Mouse (Mus musculus): Measurements from ENCODE around the gene Proser3. TPM values are rescaled to one million over a fixed set of nuclear protein-coding genes. Genes with fewer than 3 reads are reported as not detected.
A peak's percentile ranks its signal among the peaks of the same experiment; 100 is the strongest.

The Proser3 gene
- polyA plus RNA-seq, 1 experiment from 2014 or later, result 12.6 TPM

DNA sequence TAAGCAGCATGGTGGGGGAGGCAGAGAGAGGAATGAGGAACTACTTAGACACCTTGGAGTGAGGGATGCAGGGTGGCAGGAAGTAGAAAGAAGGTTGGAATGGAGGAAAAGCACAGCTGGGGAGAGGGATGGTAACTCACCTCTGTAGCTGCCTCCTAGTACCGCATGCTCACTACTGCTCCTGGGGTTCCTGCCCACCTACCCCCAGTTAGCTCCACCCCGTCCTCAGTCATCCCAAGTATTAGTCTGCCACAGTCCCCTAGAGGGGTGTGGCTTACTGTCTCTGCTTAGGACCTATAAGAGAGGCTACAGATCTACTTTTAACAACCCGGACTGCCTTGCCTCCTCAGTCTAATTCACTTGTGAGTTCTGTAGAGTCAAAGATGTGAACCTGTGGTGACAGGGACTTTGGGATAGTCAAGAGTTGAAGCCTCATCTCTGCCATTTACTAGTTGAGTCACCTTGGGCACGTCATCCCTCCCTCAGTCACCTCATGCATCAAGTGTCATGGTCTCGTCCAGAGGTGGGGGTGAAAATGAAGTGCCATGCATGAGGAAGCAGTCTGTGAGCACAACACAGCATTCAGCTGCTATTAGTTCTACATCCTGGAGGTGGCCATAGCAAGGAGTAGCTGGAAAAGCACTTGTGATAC, 40.8 kb upstream of the Proser3 start:
- Histone ChIP-seq H3K4me2 (ENCODE audit: low read depth, low read length) (no peak overlapping the region), H3K9me3 (replicated peaks; ENCODE audit: control insufficient read depth, low read length) (no peaks in the 10 kb centered on the region), H3K9ac (ENCODE audit: low read length) (no peak overlapping the region), H3K27me3 (ENCODE audit: control insufficient read depth, insufficient read depth, low read length) (no peaks in the 10 kb centered on the region), H3K4me3 (replicated peaks; ENCODE audit: low read length) (no peak overlapping the region), H3K4me1 (ENCODE audit: control insufficient read depth, insufficient read depth, low read length) (peaks cover 4% of the 10 kb centered on the region; the same call in 1 of the 2 replicates), H3K36me3 (ENCODE audit: control insufficient read depth, insufficient read depth, low read length) (no peaks in the 10 kb centered on the region), H3K27ac (ENCODE audit: low read length) (no peak overlapping the region)
- WGBS, result 46% methylated on average over 5 of the region's 5 CpGs
- no peak for ATAC-seq (ENCODE audit: insufficient read depth, low FRiP score)

- Histone ChIP-seq H3K27ac (ENCODE audit: low read length) (no peak overlapping the region), H3K9me3 (replicated peaks; ENCODE audit: control insufficient read depth, low read length) (no peaks in the 10 kb centered on the region), H3K9ac (ENCODE audit: low read length) (no peak overlapping the region), H3K36me3 (ENCODE audit: control insufficient read depth, insufficient read depth, low read length) (no peaks in the 10 kb centered on the region), H3K4me3 (replicated peaks; ENCODE audit: low read length) (no peak overlapping the region), H3K4me2 (ENCODE audit: low read depth, low read length) (no peak overlapping the region), H3K4me1 (ENCODE audit: control insufficient read depth, insufficient read depth, low read length) (peaks cover 15% of the 10 kb centered on the region), H3K27me3 (ENCODE audit: control insufficient read depth, insufficient read depth, low read length) (no peaks in the 10 kb centered on the region)
- no peak for ATAC-seq (ENCODE audit: insufficient read depth, low FRiP score)
- WGBS, result 72% methylated on average over 4 of the region's 4 CpGs
Observed at GRCm38 (mm10) chr7:30591605-30591951, 39.5 kb upstream of the Proser3 start.

GRCm38 (mm10) chr7:30590927-30591604, 39.0 kb upstream of the Proser3 start:
- no peak for ATAC-seq (ENCODE audit: insufficient read depth, low FRiP score)
- WGBS, result 83% methylated on average over 9 of the region's 9 CpGs
- no peak overlapping the region for H3K4me2 ChIP-seq (ENCODE audit: low read depth, low read length)
- no peak overlapping the region for H3K27ac ChIP-seq (ENCODE audit: low read length)
- H3K27me3 ChIP-seq (ENCODE audit: control insufficient read depth, insufficient read depth, low read length), result no peaks in the 10 kb centered on the region
- H3K9me3 ChIP-seq (replicated peaks; ENCODE audit: control insufficient read depth, low read length), result no peaks in the 10 kb centered on the region
- H3K4me1 ChIP-seq (ENCODE audit: control insufficient read depth, insufficient read depth, low read length), result peaks cover 15% of the 10 kb centered on the region
- no peak overlapping the region for H3K4me3 ChIP-seq (replicated peaks; ENCODE audit: low read length)
- H3K36me3 ChIP-seq (ENCODE audit: control insufficient read depth, insufficient read depth, low read length), result 0 out of 2 replicates have a peak, but pooled peaks cover 4% of the 10 kb centered on the region
- H3K9ac ChIP-seq (ENCODE audit: low read length), result no peak overlapping the region

GRCm38 (mm10) chr7:30589435-30590301, 37.6 kb upstream of the Proser3 start:
- peak overlapping the region; percentile 100 for H3K9ac ChIP-seq (ENCODE audit: low read length)

GRCm38 (mm10) chr7:30588676-30589434, 36.8 kb upstream of the Proser3 start, which contains the start of gene Kmt2b:
Gene Kmt2b (minus strand): TSS chr7:30588726.
- 0% methylated on average over 61 of the region's 68 CpGs for WGBS
- Histone ChIP-seq H3K27ac (ENCODE audit: low read length) (peak within 1 kb of the TSS; percentile 95), H3K9ac (ENCODE audit: low read length) (peak within 1 kb of the TSS; percentile 100)

More at GRCm38 (mm10) chr7:30589435-30590301, 37.6 kb upstream of the Proser3 start:
- peaks cover 15% of the 10 kb centered on the region for H3K4me1 ChIP-seq (ENCODE audit: control insufficient read depth, insufficient read depth, low read length)
- peak; percentile 58 for ATAC-seq (ENCODE audit: insufficient read depth, low FRiP score)
- no peaks in the 10 kb centered on the region for H3K9me3 ChIP-seq (replicated peaks; ENCODE audit: control insufficient read depth, low read length)
- H3K4me3 ChIP-seq (replicated peaks; ENCODE audit: low read length), result peak overlapping the region; percentile 100
- H3K27me3 ChIP-seq (ENCODE audit: control insufficient read depth, insufficient read depth, low read length), result no peaks in the 10 kb centered on the region
- peak overlapping the region; percentile 95 for H3K27ac ChIP-seq (ENCODE audit: low read length)
- peaks cover 18% of the 10 kb centered on the region for H3K36me3 ChIP-seq (ENCODE audit: control insufficient read depth, insufficient read depth, low read length)
- peak overlapping the region; percentile 76 for H3K4me2 ChIP-seq (ENCODE audit: low read depth, low read length)
- 24% methylated on average over 40 of the region's 40 CpGs for WGBS

DNA sequence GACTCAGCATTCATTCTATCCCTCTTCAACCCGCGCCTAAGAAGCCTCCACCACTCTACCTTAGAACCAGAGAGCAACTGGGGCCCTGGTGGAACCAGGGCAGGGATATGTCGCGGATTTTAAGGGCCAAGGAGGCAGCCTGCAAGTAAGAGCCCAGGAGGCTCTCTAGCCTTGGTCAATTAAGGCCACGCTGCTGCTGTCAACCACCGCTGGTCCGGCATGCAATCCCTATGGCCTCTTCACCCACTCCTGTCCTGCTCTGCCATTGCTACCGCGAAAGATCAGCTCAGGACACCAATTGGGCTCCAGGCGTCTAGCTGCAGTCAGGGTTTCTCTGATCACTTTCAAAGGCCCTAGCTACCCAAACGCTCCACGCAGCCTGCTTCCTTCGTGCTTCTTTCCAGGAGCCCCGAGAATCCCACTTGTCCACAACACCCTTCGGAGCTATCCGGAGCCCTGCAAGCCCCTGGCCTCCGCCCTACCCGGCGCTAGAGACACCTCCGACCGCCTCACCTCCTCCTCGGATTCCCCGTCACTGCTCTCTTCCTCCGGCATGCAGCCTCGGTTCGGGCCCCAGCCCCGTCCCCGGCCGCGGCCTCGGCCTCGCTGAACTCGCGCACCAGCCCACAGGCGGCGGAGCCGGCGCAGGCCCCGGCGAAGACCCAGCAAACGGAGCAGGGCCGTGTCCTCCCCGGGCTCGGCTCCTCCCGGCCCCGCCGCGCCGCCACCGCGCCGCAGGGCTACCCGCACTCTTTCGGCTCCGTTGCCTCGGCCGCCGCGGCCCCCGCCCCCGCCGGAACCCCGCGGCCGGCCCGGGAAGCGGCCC, 36.0 kb upstream of the Proser3 start:
- peak overlapping the region; percentile 100 for H3K9ac ChIP-seq (ENCODE audit: low read length)
- peak; percentile 6; the same call in 1 of the 2 replicates for ATAC-seq (ENCODE audit: insufficient read depth, low FRiP score)
- H3K4me1 ChIP-seq (ENCODE audit: control insufficient read depth, insufficient read depth, low read length), result peaks cover 15% of the 10 kb centered on the region
- peak overlapping the region; percentile 89 for H3K4me2 ChIP-seq (ENCODE audit: low read depth, low read length)
- H3K27me3 ChIP-seq (ENCODE audit: control insufficient read depth, insufficient read depth, low read length), result no peaks in the 10 kb centered on the region
- H3K36me3 ChIP-seq (ENCODE audit: control insufficient read depth, insufficient read depth, low read length), result peaks cover 33% of the 10 kb centered on the region
- no peaks in the 10 kb centered on the region for H3K9me3 ChIP-seq (replicated peaks; ENCODE audit: control insufficient read depth, low read length)
- WGBS, result under 1% methylated on average over 47 of the region's 67 CpGs
- H3K4me3 ChIP-seq (replicated peaks; ENCODE audit: low read length), result peak overlapping the region; percentile 100
- H3K27ac ChIP-seq (ENCODE audit: low read length), result peak overlapping the region; percentile 95

More at GRCm38 (mm10) chr7:30588676-30589434, 36.8 kb upstream of the Proser3 start, which contains the start of gene Kmt2b:
- peaks cover 15% of the 10 kb centered on the region for H3K4me1 ChIP-seq (ENCODE audit: control insufficient read depth, insufficient read depth, low read length)
- ATAC-seq (ENCODE audit: insufficient read depth, low FRiP score), result peak; percentile 96
- H3K4me3 ChIP-seq (replicated peaks; ENCODE audit: low read length), result peak within 1 kb of the TSS; percentile 100
- H3K9me3 ChIP-seq (replicated peaks; ENCODE audit: control insufficient read depth, low read length), result no peaks in the 10 kb centered on the region
- peak within 1 kb of the TSS; percentile 89 for H3K4me2 ChIP-seq (ENCODE audit: low read depth, low read length)
- no peaks in the 10 kb centered on the region for H3K27me3 ChIP-seq (ENCODE audit: control insufficient read depth, insufficient read depth, low read length)
- H3K36me3 ChIP-seq (ENCODE audit: control insufficient read depth, insufficient read depth, low read length), result peaks cover 25% of the 10 kb centered on the region

DNA sequence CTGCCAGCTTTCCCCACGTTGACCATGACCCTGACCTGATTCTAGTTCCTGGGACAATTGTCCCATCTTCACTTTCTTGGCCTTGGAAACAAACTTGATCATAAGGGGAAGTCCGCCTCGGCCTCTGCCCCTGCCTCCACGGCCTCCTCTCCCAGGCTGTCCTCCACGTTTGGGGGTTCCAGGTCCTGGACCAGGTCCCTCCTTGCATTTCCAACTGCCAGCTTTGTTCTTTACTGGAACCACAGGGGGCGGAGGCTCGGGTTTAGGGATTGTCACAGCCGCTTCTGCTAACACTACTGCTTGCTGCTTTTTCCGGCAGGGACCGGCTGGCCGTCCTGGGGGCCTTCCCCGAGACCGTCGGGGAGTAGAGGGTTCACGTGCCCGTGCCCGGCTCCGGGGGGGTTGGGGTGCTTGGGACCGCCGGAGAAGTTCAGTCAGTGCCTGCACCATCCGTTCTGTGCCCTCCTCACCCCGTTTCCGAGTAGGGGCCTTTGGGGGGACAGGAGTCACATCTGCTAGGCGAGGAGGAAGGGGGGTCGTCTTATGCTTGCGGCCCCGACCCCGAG, 34.4 kb upstream of the Proser3 start:
- H3K4me1 ChIP-seq (ENCODE audit: control insufficient read depth, insufficient read depth, low read length), result peaks cover 15% of the 10 kb centered on the region
- no peak for ATAC-seq (ENCODE audit: insufficient read depth, low FRiP score)
- 0 out of 2 replicates have a peak overlapping the region, but pooled peaks have one; percentile 100 for H3K4me3 ChIP-seq (replicated peaks; ENCODE audit: low read length)
- H3K27ac ChIP-seq (ENCODE audit: low read length), result no peak overlapping the region
- no peaks in the 10 kb centered on the region for H3K27me3 ChIP-seq (ENCODE audit: control insufficient read depth, insufficient read depth, low read length)
- no peak overlapping the region for H3K4me2 ChIP-seq (ENCODE audit: low read depth, low read length)
- WGBS, result 90% methylated on average over 28 of the region's 28 CpGs
- no peaks in the 10 kb centered on the region for H3K9me3 ChIP-seq (replicated peaks; ENCODE audit: control insufficient read depth, low read length)
- peaks cover 42% of the 10 kb centered on the region for H3K36me3 ChIP-seq (ENCODE audit: control insufficient read depth, insufficient read depth, low read length)
- H3K9ac ChIP-seq (ENCODE audit: low read length), result peak overlapping the region; percentile 100; the same call in 1 of the 2 replicates
